Mouse (Mus musculus) embryo, embryonic 11.5 days (tissue): ENCODE measurements around the gene Kcnip1.

Experiments used
- DNase-seq: peaks from one replicate; pipeline ENCODE4 v3.0.0-alpha.2; 2012; ENCODE audit warnings: low read depth, low spot score

The Kcnip1 gene

DNA sequence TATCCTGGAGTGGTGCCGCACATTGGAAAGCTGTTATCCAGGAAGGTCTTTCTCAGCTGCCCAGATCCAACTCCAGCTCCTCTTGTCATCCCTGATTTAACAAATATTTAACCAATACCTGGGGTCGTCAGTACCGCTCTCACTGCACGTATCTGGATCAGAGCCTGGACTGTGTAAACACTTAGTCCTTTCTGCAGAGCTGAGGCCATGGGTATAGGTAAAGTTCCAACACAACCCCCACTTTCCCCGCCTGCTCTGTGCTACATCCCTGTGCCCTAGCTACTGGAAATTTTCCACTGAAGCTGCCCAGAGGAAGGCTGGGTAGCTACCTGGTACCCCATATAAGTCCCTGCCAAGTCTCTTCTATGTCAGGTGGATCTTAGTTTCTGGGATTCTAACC lies 3.0 kb downstream of the Kcnip1 start:
- no peak for DNase-seq

DNA sequence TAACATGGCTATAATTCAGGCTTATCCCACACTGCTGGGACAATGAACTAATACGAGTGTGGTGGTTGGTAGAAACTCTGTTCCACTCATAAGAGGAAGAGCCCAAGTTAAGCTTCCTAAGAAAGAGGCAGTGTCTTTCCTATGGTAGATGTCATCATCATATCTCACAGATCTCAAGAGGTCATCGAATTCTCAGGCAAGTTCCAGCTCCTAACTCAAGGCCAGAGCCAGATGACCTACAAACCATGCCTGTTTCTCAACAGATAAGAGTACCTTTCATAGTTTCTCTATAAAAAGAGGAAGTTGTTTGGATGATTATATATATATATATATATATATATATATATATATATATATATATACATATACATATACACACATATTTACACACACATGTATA lies 6.4 kb downstream of the Kcnip1 start:
- no peak for DNase-seq

GRCm38 (mm10) chr11:33980146-33980545 lies 12.8 kb downstream of the Kcnip1 start:
- DNase-seq = no peak

GRCm38 (mm10) chr11:33975121-33975520 lies 17.8 kb downstream of the Kcnip1 start:
- no peak for DNase-seq

DNA sequence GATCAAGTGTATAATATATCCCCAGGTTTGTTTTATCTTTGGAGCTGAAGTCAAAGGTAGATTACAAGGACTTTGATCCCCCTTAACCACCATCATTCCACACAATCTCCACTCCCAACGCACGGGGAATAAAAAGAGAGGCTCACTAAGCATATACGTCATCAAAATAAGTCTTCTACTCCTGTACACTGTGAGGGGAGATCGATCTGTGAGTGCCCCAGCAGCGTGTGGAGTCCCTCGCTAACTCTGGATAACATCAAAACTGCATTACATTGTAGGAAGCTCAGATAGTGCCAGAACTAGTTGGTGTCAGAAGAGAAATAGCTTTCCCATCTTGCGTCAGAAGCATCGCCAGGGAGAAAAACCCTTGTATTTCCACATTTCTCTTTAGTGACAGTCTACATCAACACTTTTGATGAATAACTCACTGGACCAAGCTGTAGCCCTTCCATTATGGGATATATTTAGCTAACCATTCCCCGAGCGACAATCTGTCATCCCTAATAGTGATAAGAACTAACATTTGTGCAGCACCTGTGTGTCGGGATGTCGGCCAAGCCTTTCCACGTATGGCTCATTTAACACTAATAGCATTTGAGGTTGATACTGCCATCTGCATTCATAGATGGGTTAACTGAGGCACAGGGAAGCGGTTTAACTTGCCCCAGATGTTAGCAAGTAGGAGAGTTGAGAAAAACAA lies 18.5 kb downstream of the Kcnip1 start:
- DNase-seq = no peak

GRCm38 (mm10) chr11:33972114-33972513 lies 20.8 kb downstream of the Kcnip1 start:
- no peak for DNase-seq

GRCm38 (mm10) chr11:33969199-33969598 lies 23.8 kb downstream of the Kcnip1 start:
- no peak for DNase-seq

GRCm38 (mm10) chr11:33967708-33968107 lies 25.2 kb downstream of the Kcnip1 start:
- DNase-seq = no peak

GRCm38 (mm10) chr11:33965380-33965779 lies 27.6 kb downstream of the Kcnip1 start:
- no peak for DNase-seq

DNA sequence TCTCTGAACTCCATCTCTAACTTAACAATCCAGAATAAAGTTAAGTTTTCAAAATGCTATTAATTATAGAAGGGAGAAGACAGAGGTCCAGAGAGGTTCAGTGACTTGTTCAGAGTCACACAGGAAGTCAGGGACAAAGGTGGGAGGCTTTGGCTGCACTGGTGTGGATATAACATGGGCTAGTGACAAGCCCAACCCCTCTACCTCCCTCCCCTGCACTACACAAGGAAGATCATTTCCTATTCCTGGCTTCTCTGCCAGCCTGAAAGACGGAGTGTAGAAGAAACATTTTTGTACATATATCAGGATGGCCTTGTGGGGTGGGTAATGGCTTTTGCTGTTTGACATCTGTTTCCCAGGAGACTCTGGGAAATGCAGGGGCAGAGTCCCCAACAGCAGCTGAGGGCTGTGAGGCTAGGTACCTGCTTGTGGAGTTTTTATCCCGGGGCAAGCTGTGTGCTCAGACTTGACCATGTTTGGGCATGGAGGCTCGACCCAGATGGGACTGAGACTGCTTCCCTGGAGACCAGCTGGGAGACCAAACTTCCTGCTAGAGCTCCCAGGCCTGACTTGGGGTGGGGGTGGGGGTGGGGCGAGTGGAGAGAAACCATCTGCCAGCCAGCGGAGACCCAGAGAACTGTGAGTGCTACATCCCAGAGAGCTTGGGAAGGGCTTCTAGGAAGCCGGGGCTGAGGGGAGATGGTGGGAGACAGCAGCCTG lies 30.1 kb downstream of the Kcnip1 start, which contains the start of gene Kcnmb1:
Gene Kcnmb1, plus strand, starts transcription at position 326 of the 720 bp plus-strand sequence.
- no peak for DNase-seq

GRCm38 (mm10) chr11:33962178-33962577 lies 30.8 kb downstream of the Kcnip1 start:
- no peak for DNase-seq

DNA sequence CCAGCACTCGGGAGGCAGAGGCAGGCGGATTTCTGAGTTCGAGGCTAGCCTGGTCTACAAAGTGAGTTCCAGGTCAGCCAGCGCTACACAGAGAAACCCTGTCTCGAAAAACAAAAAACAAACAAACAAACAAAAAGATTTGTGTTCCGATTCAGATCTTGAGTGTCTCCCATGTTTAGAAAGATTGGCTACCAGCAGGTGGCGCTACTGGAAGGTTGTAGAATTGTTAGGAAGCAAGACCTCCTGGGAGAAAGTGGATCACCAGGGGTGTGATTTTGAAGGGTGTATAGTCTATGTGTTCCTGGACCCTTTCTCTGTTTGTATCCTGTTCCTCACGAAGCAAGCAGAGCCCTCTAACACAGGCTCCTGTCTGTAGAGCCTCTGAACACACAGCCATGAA lies 34.2 kb downstream of the Kcnip1 start:
- DNase-seq = no peak

DNA sequence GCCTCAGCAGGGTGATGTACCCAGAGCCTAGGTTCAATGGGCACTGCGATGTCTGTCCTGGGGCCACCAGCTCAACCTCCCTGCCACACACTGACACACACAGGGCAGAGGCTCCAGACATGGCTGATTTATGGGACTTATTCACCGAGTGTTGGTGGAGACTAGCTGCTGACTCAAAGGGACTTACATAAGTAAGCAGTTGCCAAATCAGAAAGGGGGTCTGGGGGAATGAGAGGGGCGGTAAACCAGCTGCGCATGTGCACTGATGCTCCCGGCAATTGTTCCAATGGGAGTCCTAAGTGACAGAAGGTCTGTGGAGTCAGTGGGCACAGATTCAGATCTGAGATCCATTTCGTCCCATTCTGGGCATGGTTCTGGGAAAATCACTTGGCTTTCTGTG lies 35.4 kb downstream of the Kcnip1 start:
- DNase-seq = no peak

DNA sequence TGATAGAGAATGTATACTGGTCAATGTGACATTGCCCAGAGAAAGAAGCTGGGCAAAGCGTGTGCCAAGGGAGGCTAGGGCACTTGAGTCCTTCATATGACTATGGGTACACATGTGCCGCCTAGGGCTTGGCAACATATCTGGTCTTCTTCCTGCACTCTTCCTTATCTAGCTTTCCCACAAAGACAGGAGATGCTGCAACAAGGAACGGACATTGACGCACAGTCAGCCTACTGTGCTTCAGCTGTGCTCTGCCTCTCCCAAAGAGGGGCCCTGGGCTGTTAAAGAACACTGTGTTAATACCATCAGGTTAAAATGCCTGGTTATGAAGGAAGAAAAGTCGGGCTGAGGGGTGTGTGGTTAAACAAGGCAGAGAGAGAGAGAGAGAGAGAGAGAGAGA lies 36.3 kb downstream of the Kcnip1 start:
- DNase-seq = no peak

DNA sequence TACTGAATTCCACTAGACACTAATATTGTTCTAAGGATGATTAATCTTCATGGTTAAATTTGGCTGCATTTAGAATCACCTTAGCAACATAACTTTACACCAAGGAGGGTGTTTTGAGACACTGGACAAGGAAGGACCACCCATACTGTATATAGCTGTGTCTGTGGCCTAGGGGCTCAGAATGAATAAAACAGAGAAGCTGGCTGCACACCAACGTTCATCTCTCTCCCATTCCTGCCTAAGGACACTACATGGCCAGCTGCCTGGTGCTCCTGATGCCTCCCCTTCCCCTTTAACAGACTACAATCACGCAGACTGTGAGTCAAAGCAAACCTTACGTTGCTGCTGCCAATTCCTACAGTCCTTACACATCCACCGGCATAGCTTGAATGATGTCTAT lies 37.0 kb downstream of the Kcnip1 start:
- no peak for DNase-seq

GRCm38 (mm10) chr11:33951684-33952625 lies 41.0 kb downstream of the Kcnip1 start:
- no peak for DNase-seq

DNA sequence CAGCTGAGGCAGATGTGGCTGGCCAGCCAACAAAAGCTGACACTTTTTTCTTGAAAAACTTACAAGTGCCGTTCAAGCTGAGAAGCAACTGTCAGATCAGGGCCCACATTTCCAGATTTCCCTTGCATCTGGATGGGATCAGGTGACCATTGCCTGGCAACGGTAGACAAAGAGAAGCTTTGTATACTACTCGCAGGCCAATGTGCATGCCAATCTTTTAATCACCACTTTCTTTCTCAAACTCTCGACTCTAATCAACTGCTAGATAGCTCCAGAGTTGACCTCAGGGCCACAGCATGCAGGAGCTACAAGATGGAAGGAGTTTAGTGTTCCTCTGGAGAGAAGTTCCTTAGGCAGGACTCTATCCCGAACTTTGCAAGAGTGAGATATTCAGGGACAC lies 41.8 kb downstream of the Kcnip1 start:
- no peak for DNase-seq

DNA sequence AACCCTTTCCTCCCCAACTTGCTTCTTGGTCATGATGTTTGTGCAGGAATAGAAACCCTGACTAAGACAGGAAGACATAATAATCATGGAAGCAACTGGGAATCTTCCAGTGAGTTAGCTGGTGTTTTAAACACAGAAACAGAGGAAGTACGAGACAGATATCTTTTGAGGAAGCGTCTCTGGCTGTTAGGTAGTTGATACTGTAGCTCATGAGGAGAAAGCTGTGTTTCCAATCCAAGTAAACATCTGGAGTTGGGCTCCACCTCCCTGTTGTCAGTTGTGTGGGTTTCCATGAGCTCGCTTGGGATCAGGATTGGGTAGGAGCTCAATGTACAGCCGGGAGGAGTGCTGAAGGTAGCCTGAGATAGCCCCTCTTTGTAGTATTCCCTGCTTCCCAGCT lies 46.5 kb downstream of the Kcnip1 start:
- DNase-seq = no peak

GRCm38 (mm10) chr11:33944786-33945328 lies 48.1 kb downstream of the Kcnip1 start:
- no peak for DNase-seq

DNA sequence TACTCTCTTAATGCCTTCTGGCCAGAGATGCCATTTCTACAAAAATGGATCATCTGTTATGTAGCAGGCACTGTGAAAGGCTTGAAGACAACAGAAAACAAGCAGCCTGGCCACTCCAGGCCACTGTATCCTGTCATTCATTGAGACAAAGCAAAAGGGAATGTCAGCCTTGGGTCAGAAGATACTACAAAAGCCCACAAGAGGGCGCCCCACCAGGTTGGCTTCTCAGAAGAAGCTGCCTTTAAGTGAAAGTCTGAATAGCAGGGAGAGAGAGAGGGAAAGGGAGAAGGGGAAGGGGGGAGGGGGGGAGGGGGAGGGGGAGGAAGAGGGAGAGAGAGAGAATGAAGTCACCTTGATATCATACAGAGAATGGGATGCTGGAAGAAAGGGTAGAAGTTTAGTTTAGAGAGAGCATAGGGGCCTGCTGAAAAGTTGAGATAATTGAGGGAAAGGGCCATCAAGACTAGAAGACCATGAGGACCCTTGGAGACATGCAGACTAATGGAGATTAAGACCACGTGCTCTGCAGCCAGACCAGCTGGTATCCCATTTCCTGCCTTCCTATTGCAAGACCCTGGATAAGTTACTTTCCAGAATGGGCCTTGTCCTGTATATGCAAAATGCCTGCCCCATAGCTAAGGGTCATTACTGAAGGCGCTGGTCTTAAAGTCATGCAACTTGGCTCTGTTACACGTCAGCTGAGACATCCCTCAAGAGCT lies 48.7 kb downstream of the Kcnip1 start:
- DNase-seq = no peak

GRCm38 (mm10) chr11:33943565-33943964 lies 49.4 kb downstream of the Kcnip1 start:
- DNase-seq = no peak
